Mouse (Mus musculus): ENCODE measurements around the gene Cox20. TPM values are rescaled to one million over a fixed set of nuclear protein-coding genes. Genes with fewer than 3 reads are reported as not detected.

The Cox20 gene
- polyA plus RNA-seq, 1 experiment from 2014 or later = 200 TPM

GRCm38 (mm10) chr1:178357776-178358710 lies 39.1 kb downstream of the Cox20 start:
- Histone ChIP-seq H3K4me3 (no peak overlapping the region), H3K4me2 (no peak overlapping the region), H3K27ac (ENCODE audit: poor library complexity, severe bottlenecking) (no peak overlapping the region), H3K36me3 (no peaks in the 10 kb centered on the region), H3K27me3 (replicated peaks) (no peaks in the 10 kb centered on the region), H3K9ac (no peak overlapping the region), H3K4me1 (replicated peaks) (0 out of 2 replicates have a peak, but pooled peaks cover 7% of the 10 kb centered on the region), H3K9me3 (replicated peaks) (no peaks in the 10 kb centered on the region)
- 66% methylated on average over 12 of the region's 12 CpGs for WGBS
- ATAC-seq (ENCODE audit: insufficient number of reproducible peaks, low FRiP score) = no peak

- 78% methylated on average over 11 of the region's 11 CpGs for WGBS
- no peak overlapping the region for H3K9ac ChIP-seq
Observed at GRCm38 (mm10) chr1:178360264-178360663, 41.3 kb downstream of the Cox20 start.

DNA sequence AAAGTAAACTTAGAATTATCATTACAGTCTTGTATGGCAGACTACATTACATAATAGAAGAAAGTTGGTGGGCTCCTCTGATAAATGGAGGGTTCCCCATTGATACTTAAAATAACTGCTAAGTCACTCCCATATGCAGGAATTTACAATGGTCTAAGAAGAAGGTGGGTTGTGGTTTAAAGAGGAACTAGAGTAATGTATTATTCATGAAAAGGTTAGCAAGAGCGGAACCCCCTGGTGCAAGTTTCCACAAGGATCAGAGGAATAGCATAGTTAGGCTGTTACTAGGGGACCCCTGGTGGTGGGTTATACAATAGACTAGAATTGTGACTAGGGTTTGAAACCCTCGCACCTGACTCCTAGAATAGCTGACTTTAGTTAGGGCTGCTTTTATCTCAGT lies 41.8 kb downstream of the Cox20 start:
- Histone ChIP-seq H3K4me2 (no peak overlapping the region), H3K4me3 (no peak overlapping the region), H3K9ac (no peak overlapping the region), H3K27ac (ENCODE audit: poor library complexity, severe bottlenecking) (no peak overlapping the region), H3K27me3 (replicated peaks) (no peaks in the 10 kb centered on the region), H3K36me3 (no peaks in the 10 kb centered on the region), H3K9me3 (replicated peaks) (no peaks in the 10 kb centered on the region), H3K4me1 (replicated peaks) (0 out of 2 replicates have a peak, but pooled peaks cover 7% of the 10 kb centered on the region)
- 84% methylated on average over 2 of the region's 2 CpGs for WGBS
- ATAC-seq (ENCODE audit: insufficient number of reproducible peaks, low FRiP score) = no peak

More at GRCm38 (mm10) chr1:178360264-178360663, 41.3 kb downstream of the Cox20 start:
- Histone ChIP-seq H3K4me1 (replicated peaks) (0 out of 2 replicates have a peak, but pooled peaks cover 7% of the 10 kb centered on the region), H3K9me3 (replicated peaks) (no peaks in the 10 kb centered on the region), H3K36me3 (no peaks in the 10 kb centered on the region), H3K27ac (ENCODE audit: poor library complexity, severe bottlenecking) (no peak overlapping the region), H3K4me3 (no peak overlapping the region), H3K27me3 (replicated peaks) (no peaks in the 10 kb centered on the region), H3K4me2 (no peak overlapping the region)
- ATAC-seq (ENCODE audit: insufficient number of reproducible peaks, low FRiP score) = no peak

DNA sequence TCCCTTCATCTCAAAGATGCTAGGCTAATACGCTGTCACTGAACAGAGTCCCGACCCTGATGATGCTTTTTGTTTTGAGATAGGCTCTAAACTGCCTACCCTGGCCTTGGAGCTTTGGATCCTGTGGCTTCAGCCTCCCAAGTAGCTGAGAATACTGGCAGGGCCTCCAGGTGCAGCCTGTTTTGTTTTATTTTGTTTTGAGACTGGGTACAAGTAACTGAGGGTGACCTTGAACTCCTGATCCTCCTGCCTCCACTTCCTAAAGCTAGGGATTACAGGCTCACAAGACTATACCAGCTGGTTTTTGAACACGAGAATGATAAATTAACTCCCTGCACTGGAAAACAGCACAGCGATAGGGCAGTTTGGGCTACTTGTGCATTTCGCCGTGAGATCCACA lies 46.2 kb downstream of the Cox20 start:
- Histone ChIP-seq H3K4me2 (no peak overlapping the region), H3K27ac (ENCODE audit: poor library complexity, severe bottlenecking) (no peak overlapping the region), H3K36me3 (no peaks in the 10 kb centered on the region), H3K9me3 (replicated peaks) (no peaks in the 10 kb centered on the region), H3K27me3 (replicated peaks) (no peaks in the 10 kb centered on the region), H3K4me3 (no peak overlapping the region), H3K9ac (no peak overlapping the region), H3K4me1 (replicated peaks) (peaks cover 18% of the 10 kb centered on the region)
- WGBS = 85% methylated on average over 6 of the region's 6 CpGs
- ATAC-seq (ENCODE audit: insufficient number of reproducible peaks, low FRiP score) = no peak

GRCm38 (mm10) chr1:178368121-178368520 lies 49.2 kb downstream of the Cox20 start:
- no peak overlapping the region for H3K9ac ChIP-seq

GRCm38 (mm10) chr1:178368548-178369271 lies 49.8 kb downstream of the Cox20 start:
- peak overlapping the region; percentile 58 for H3K4me3 ChIP-seq
- H3K27me3 ChIP-seq (replicated peaks) = no peaks in the 10 kb centered on the region
- 2% methylated on average over 36 of the region's 36 CpGs for whole genome bisulfite sequencing
- peak; percentile 97 for ATAC-seq (ENCODE audit: insufficient number of reproducible peaks, low FRiP score)
- peak overlapping the region; percentile 93 for H3K27ac ChIP-seq (ENCODE audit: poor library complexity, severe bottlenecking)
- H3K9me3 ChIP-seq (replicated peaks) = no peaks in the 10 kb centered on the region
- H3K4me1 ChIP-seq (replicated peaks) = peaks cover 18% of the 10 kb centered on the region
- peak overlapping the region; percentile 81 for H3K4me2 ChIP-seq
- no peaks in the 10 kb centered on the region for H3K36me3 ChIP-seq
- H3K9ac ChIP-seq = peak overlapping the region; percentile 79

More at GRCm38 (mm10) chr1:178368121-178368520, 49.2 kb downstream of the Cox20 start:
- Histone ChIP-seq H3K36me3 (no peaks in the 10 kb centered on the region), H3K4me3 (no peak overlapping the region), H3K27ac (ENCODE audit: poor library complexity, severe bottlenecking) (peak overlapping the region; percentile 93), H3K4me1 (replicated peaks) (peaks cover 18% of the 10 kb centered on the region), H3K4me2 (peak overlapping the region; percentile 81; the same call in 1 of the 2 replicates), H3K27me3 (replicated peaks) (no peaks in the 10 kb centered on the region), H3K9me3 (replicated peaks) (no peaks in the 10 kb centered on the region)
- no peak for ATAC-seq (ENCODE audit: insufficient number of reproducible peaks, low FRiP score)
- 55% methylated on average over 6 of the region's 6 CpGs for WGBS

- Histone ChIP-seq H3K27me3 (replicated peaks) (no peaks in the 10 kb centered on the region), H3K27ac (ENCODE audit: poor library complexity, severe bottlenecking) (peak overlapping the region; percentile 93), H3K36me3 (no peaks in the 10 kb centered on the region), H3K4me1 (replicated peaks) (peaks cover 18% of the 10 kb centered on the region), H3K9me3 (replicated peaks) (no peaks in the 10 kb centered on the region), H3K4me2 (peak overlapping the region; percentile 81), H3K9ac (peak overlapping the region; percentile 79), H3K4me3 (peak overlapping the region; percentile 58)
- WGBS = under 1% methylated on average over 11 of the region's 11 CpGs
- peak; percentile 82 for ATAC-seq (ENCODE audit: insufficient number of reproducible peaks, low FRiP score)
Observed at GRCm38 (mm10) chr1:178369272-178369651, 50.3 kb downstream of the Cox20 start.

Small RNA genes within 50 kb of the gene (microRNA-seq; reads per million reads assigned to microRNA genes)
- gene Gm27458 = not detected

Other genes starting within 250 kb of the Cox20 start
- 29.9 and 30.0 TPM in 2 replicates for gene Desi2, start 131.7 kb upstream of the Cox20 start, polyA plus RNA-seq (2016; fragmentation: Nextera tagmentation; extraction: Ambion mirVana)
- 482 and 495 TPM in 2 replicates for gene Hnrnpu, start 18.7 kb downstream of the Cox20 start, polyA plus RNA-seq (2016; fragmentation: Nextera tagmentation; extraction: Ambion mirVana)
- 12.4 and 13.5 TPM in 2 replicates for gene Efcab2, start 87.0 kb downstream of the Cox20 start, polyA plus RNA-seq (2016; fragmentation: Nextera tagmentation; extraction: Ambion mirVana)
- 25.1 and 28.1 TPM in 2 replicates for gene Kif26b, start 210.0 kb downstream of the Cox20 start, polyA plus RNA-seq (2016; fragmentation: Nextera tagmentation; extraction: Ambion mirVana)